Mouse (Mus musculus): ENCODE results near the gene Prkag2. TPM values are rescaled to one million over a fixed set of nuclear protein-coding genes. Genes with fewer than 3 reads are reported as not detected.

The Prkag2 gene
- total RNA-seq, 2 experiments from 2014 or later, result 113 to 118 TPM

GRCm38 (mm10) chr5:24902835-24903234 is 197.6 kb downstream of the Prkag2 start:
- intact Hi-C loops (cut with DNase I), result no loop called here
- no peak overlapping the region for H3K27ac ChIP-seq
- DNase-seq (ENCODE audit: extremely low spot score in 1 of 2, low spot score in 2 of 2), result no peak
- H3K4me3 ChIP-seq, result no peak overlapping the region
- TF ChIP-seq CTCF (IDR thresholded peaks at IDR 0.05), result peak; percentile 56

GRCm38 (mm10) chr5:24895606-24896005 is 204.8 kb downstream of the Prkag2 start:
- Histone ChIP-seq H3K27ac (no peak overlapping the region), H3K4me3 (no peak overlapping the region)
- DNase-seq (ENCODE audit: extremely low spot score in 1 of 2, low spot score in 2 of 2), result no peak
- intact Hi-C loops (cut with DNase I), result no loop called here
- TF ChIP-seq CTCF (IDR thresholded peaks at IDR 0.05), result no peak

GRCm38 (mm10) chr5:24894814-24895213 is 205.6 kb downstream of the Prkag2 start:
- TF ChIP-seq CTCF (IDR thresholded peaks at IDR 0.05), result no peak
- H3K27ac ChIP-seq, result no peak overlapping the region
- no peak for DNase-seq (ENCODE audit: extremely low spot score in 1 of 2, low spot score in 2 of 2)
- intact Hi-C loops (cut with DNase I), result no loop called here
- H3K4me3 ChIP-seq, result no peak overlapping the region

- DNase-seq (ENCODE audit: extremely low spot score in 1 of 2, low spot score in 2 of 2), result no peak
- Histone ChIP-seq H3K4me3 (no peak overlapping the region), H3K27ac (no peak overlapping the region)
- intact Hi-C loops (cut with DNase I), result no loop called here
- no peak for TF ChIP-seq CTCF (IDR thresholded peaks at IDR 0.05)
Measured at GRCm38 (mm10) chr5:24892461-24892860, 208.0 kb downstream of the Prkag2 start.

DNA sequence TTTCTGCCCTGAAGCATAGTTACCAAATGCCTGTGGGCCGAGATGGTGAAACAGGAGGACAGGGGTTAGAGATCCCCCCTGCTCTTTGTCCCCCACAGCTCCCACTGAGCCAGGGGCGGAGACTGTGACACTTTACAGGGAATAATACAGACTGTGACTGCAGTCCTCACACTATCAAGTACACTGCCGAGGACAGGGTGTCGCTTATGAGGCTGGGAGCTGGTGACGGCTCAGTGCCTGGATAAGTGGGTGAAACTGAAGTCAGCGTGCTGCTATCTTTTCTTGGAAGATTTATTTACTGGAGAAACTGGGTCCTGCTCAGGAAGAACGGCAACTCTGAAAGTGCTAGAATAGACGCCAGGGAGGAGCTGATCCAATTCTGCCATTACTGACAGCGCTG is 210.6 kb downstream of the Prkag2 start:
- DNase-seq (ENCODE audit: extremely low spot score in 1 of 2, low spot score in 2 of 2), result no peak
- intact Hi-C loops (cut with DNase I), result no loop called here
- TF ChIP-seq CTCF (IDR thresholded peaks at IDR 0.05), result no peak
- Histone ChIP-seq H3K27ac (no peak overlapping the region), H3K4me3 (no peak overlapping the region)

GRCm38 (mm10) chr5:24888874-24889591 is 211.4 kb downstream of the Prkag2 start:
- DNase-seq (ENCODE audit: extremely low spot score in 1 of 2, low spot score in 2 of 2), result no peak
- Histone ChIP-seq H3K4me3 (no peak overlapping the region), H3K27ac (no peak overlapping the region)
- no peak for TF ChIP-seq CTCF (IDR thresholded peaks at IDR 0.05)
- intact Hi-C loops (cut with DNase I), result no loop called here

DNA sequence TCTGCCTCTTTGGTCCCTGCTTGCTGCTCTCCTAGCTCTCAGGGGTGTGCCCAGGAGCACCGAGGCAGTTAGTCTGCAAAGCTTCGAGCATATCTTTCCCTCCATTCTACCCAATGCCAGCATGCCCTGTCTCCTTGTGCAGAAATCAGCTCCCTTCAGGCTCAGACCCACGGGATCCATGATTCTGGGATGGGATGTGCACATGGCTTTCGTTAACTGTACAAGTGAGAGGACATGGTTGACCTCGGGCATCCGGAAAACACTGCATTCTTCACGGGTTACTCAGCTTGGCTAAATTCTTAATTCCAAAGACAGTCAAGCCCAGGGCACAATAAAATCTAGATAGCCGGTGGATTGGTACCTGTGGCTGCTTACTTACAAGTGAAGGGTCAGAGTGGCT is 213.2 kb downstream of the Prkag2 start:
- H3K4me3 ChIP-seq, result no peak overlapping the region
- no peak overlapping the region for H3K27ac ChIP-seq
- no peak for DNase-seq (ENCODE audit: extremely low spot score in 1 of 2, low spot score in 2 of 2)
- intact Hi-C loops (cut with DNase I), result no loop called here
- no peak for TF ChIP-seq CTCF (IDR thresholded peaks at IDR 0.05)

- TF ChIP-seq CTCF (IDR thresholded peaks at IDR 0.05), result no peak
- DNase-seq (ENCODE audit: extremely low spot score in 1 of 2, low spot score in 2 of 2), result no peak
- H3K4me3 ChIP-seq, result no peak overlapping the region
- intact Hi-C loops (cut with DNase I), result no loop called here
- no peak overlapping the region for H3K27ac ChIP-seq
Measured at GRCm38 (mm10) chr5:24878713-24879112, 221.7 kb downstream of the Prkag2 start.

- Histone ChIP-seq H3K27ac (no peak overlapping the region), H3K4me3 (no peak overlapping the region)
- no peak for TF ChIP-seq CTCF (IDR thresholded peaks at IDR 0.05)
- DNase-seq (ENCODE audit: extremely low spot score in 1 of 2, low spot score in 2 of 2), result no peak
- intact Hi-C loops (cut with DNase I), result no loop called here
Measured at GRCm38 (mm10) chr5:24877836-24878624, 222.4 kb downstream of the Prkag2 start.

DNA sequence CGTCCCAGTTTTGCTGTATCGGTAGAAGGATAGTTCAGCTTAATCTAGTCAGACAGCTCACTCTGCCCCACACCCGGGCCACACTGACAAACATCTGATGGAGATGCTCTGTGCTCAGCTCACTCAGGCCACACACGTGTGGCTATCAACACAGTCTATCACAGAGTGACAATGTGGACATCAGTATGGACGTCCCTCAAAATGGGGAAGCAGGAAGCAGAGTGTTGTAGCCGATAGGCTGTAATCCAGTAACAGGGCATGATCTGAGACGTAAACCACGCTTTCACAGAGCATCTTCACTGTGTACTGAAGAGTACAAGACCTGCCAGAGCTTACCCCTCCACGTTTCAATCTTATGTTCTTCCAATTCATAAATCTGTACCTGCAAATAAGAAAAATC is 223.8 kb downstream of the Prkag2 start:
- DNase-seq (ENCODE audit: extremely low spot score in 1 of 2, low spot score in 2 of 2), result no peak
- no peak for TF ChIP-seq CTCF (IDR thresholded peaks at IDR 0.05)
- Histone ChIP-seq H3K27ac (no peak overlapping the region), H3K4me3 (no peak overlapping the region)
- intact Hi-C loops (cut with DNase I), result no loop called here

DNA sequence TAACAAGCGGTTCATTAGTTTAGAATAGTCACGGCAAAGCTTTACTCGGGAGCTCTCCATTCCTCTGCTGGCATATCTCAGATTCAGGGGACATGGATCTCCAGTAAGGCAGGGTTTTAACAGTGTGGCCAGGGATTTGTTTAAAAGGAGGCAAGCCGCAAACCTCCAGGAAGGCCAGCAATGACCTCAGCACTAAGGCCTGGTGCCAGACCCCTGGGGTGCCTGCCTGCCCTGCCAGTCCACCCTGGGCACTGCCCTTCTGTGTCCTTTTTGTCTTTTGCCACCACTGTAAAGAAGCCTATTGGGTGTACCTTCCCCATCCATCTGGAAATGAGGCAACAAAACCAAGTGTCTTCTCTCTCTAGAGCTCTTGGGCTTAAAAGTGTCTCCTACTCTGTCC is 226.3 kb downstream of the Prkag2 start:
- intact Hi-C loops (cut with DNase I), result no loop called here
- Histone ChIP-seq H3K4me3 (no peak overlapping the region), H3K27ac (no peak overlapping the region)
- TF ChIP-seq CTCF (IDR thresholded peaks at IDR 0.05), result no peak
- DNase-seq (ENCODE audit: extremely low spot score in 1 of 2, low spot score in 2 of 2), result no peak

- no peak for TF ChIP-seq CTCF (IDR thresholded peaks at IDR 0.05)
- H3K4me3 ChIP-seq, result no peak overlapping the region
- no peak for DNase-seq (ENCODE audit: extremely low spot score in 1 of 2, low spot score in 2 of 2)
- no peak overlapping the region for H3K27ac ChIP-seq
- intact Hi-C loops (cut with DNase I), result no loop called here
Measured at GRCm38 (mm10) chr5:24873221-24873620, 227.2 kb downstream of the Prkag2 start.
